ENCODE assay signal across 17 mouse cellular contexts in the genomic region with DNA sequence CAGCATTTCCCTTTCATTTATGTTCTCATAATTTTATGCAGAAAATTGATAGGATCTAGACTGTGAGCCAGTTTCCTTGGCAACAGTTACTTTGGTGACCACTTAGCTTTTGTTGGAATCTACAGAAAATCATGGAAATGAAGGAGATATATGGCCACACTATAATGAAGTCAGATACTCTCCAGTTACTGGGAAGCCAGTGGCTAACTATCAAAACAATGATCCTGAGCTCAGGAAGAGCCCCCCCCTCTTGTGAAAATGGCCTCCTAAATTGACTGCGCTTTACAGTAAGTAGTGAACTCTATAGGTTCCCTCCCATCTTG.
DNase-seq lines count a peak whose midpoint lies in the region; ATAC-seq and TF ChIP-seq lines count a peak whose summit lies in the region.
"Had no signal": no experiment of that assay in that cellular context is flagged by ENCODE, and none has a peak within 500 bp of the region (broad histone marks: within the 10 kb centered on the region; RNA-seq: fewer than 3 reads in every experiment).

No protein-coding gene starts in this region.

- H3K36me3 ChIP-seq in hindbrain, embryonic 13.5 days: no peaks in the 10 kb centered on the region; the same call in 1 of the 2 replicates
- no peaks in the 10 kb centered on the region for H3K36me3 ChIP-seq in midbrain, embryonic 15.5 days (replicated peaks)
- H3K36me3 ChIP-seq in intestine, embryonic 15.5 days: no peaks in the 10 kb centered on the region
- H3K36me3 ChIP-seq: embryonic facial prominence, embryonic 13.5 days; heart, embryonic 10.5 days; limb, embryonic 10.5 days; liver, embryonic 13.5 days had no signal

- H3K9ac ChIP-seq in hindbrain, embryonic 13.5 days: no peak overlapping the region
- H3K9ac ChIP-seq in midbrain, embryonic 15.5 days: no peak overlapping the region
- no peak overlapping the region for H3K9ac ChIP-seq in intestine, embryonic 15.5 days
- H3K9ac ChIP-seq: embryonic facial prominence, embryonic 13.5 days; liver, embryonic 13.5 days had no signal

- H3K27ac ChIP-seq in hindbrain, embryonic 13.5 days: peak overlapping the region; percentile 70
- H3K27ac ChIP-seq in midbrain, embryonic 15.5 days: peak overlapping the region; percentile 59
- no peak overlapping the region for H3K27ac ChIP-seq in intestine, embryonic 15.5 days
- H3K27ac ChIP-seq: embryonic facial prominence, embryonic 13.5 days; heart, embryonic 10.5 days; limb, embryonic 10.5 days; liver, embryonic 13.5 days had no signal

- H3K4me1 ChIP-seq in hindbrain, embryonic 13.5 days (replicated peaks): peaks cover 12% of the 10 kb centered on the region
- peaks cover 11% of the 10 kb centered on the region for H3K4me1 ChIP-seq in midbrain, embryonic 15.5 days
- H3K4me1 ChIP-seq in intestine, embryonic 15.5 days (replicated peaks): no peaks in the 10 kb centered on the region
- H3K4me1 ChIP-seq: embryonic facial prominence, embryonic 13.5 days; heart, embryonic 10.5 days; limb, embryonic 10.5 days; liver, embryonic 13.5 days had no signal

- no peaks in the 10 kb centered on the region for H3K9me3 ChIP-seq in hindbrain, embryonic 13.5 days
- H3K9me3 ChIP-seq in midbrain, embryonic 15.5 days: no peaks in the 10 kb centered on the region
- H3K9me3 ChIP-seq in intestine, embryonic 15.5 days: no peaks in the 10 kb centered on the region
- H3K9me3 ChIP-seq: embryonic facial prominence, embryonic 13.5 days; heart, embryonic 10.5 days; limb, embryonic 10.5 days; liver, embryonic 13.5 days had no signal

- H3K27me3 ChIP-seq in hindbrain, embryonic 13.5 days: no peaks in the 10 kb centered on the region
- no peaks in the 10 kb centered on the region for H3K27me3 ChIP-seq in midbrain, embryonic 15.5 days (replicated peaks)
- H3K27me3 ChIP-seq in intestine, embryonic 15.5 days (replicated peaks): no peaks in the 10 kb centered on the region
- H3K27me3 ChIP-seq: embryonic facial prominence, embryonic 13.5 days; liver, embryonic 13.5 days had no signal

- DNase-seq in frontal cortex, postnatal 14 days (ENCODE audit: low spot score in 2 of 2): no peak
- peak; percentile 73 for DNase-seq in brain, embryonic 14.5 days (ENCODE audit: low read depth)
- no peak for DNase-seq in spleen, adult 18-20 months
- no peak for DNase-seq in left cerebral cortex, adult 11 months (ENCODE audit: low spot score)
- DNase-seq: gastrocnemius, postnatal 25 days; kidney, postnatal 10 days; liver, embryonic 13.5 days; lung, postnatal 14 days; right cerebral cortex, postnatal 14 days had no signal

- H3K4me2 ChIP-seq in hindbrain, embryonic 13.5 days: no peak overlapping the region
- H3K4me2 ChIP-seq in midbrain, embryonic 15.5 days: no peak overlapping the region
- no peak overlapping the region for H3K4me2 ChIP-seq in intestine, embryonic 15.5 days (replicated peaks)
- H3K4me2 ChIP-seq: embryonic facial prominence, embryonic 13.5 days; liver, embryonic 13.5 days had no signal

- no peak for TF ChIP-seq CTCF in brain, embryonic 14.5 days (IDR thresholded peaks at IDR 0.05; ENCODE audit: borderline replicate concordance, extremely low read depth, insufficient read depth, insufficient read length)

- H3K4me3 ChIP-seq in hindbrain, embryonic 13.5 days: no peak overlapping the region
- no peak overlapping the region for H3K4me3 ChIP-seq in midbrain, embryonic 15.5 days
- H3K4me3 ChIP-seq in intestine, embryonic 15.5 days (replicated peaks): no peak overlapping the region
- H3K4me3 ChIP-seq: embryonic facial prominence, embryonic 13.5 days; heart, embryonic 10.5 days; limb, embryonic 10.5 days; liver, embryonic 13.5 days had no signal

- 80% methylated on average over 1 of the region's 1 CpGs for WGBS in hindbrain, embryonic 13.5 days
- 83% methylated on average over 1 of the region's 1 CpGs for WGBS in midbrain, embryonic 15.5 days
- 81% methylated on average over 1 of the region's 1 CpGs for WGBS in intestine, embryonic 15.5 days

- TF ChIP-seq POLR2A in brain, embryonic 14.5 days (IDR thresholded peaks at IDR 0.05; ENCODE audit: borderline replicate concordance, extremely low read depth, insufficient read depth, insufficient read length, poor library complexity, severe bottlenecking): no peak

- ATAC-seq in frontal cortex, adult (ENCODE audit: low TSS enrichment): peak; percentile 72
- ATAC-seq in hindbrain, embryonic 13.5 days (ENCODE audit: low FRiP score): peak; percentile 87
- ATAC-seq in midbrain, embryonic 15.5 days (replicated peaks): peak; percentile 85
- no peak for ATAC-seq in intestine, embryonic 15.5 days
- ATAC-seq: intestine, postnatal 0 days had no signal
